Mouse (Mus musculus) liver, embryonic 14.5 days (tissue): ENCODE measurements around the gene Ascl2.

Experiments used
- CTCF ChIP-seq: IDR thresholded peaks from 2 replicates; pipeline ENCODE4 v1.5.1; 2016; ENCODE audit warnings: antibody characterized with exemption, low read depth, control low read depth
- EP300 ChIP-seq: IDR thresholded peaks from 2 replicates; pipeline ENCODE4 v1.6.1; 2016; ENCODE audit warnings: antibody characterized with exemption, low read depth

- no peak for TF ChIP-seq CTCF
- no peak for TF ChIP-seq EP300
These were observed 40.9 kb upstream of the Ascl2 start for GRCm38 (mm10) chr7:143009996-143010395.
